Mouse (Mus musculus) forebrain, embryonic 14.5 days (tissue): Measurements from ENCODE around the gene Ifi209. TPM values are rescaled to one million over a fixed set of nuclear protein-coding genes. Genes with fewer than 3 reads are reported as not detected.
"Not testable (repeated sequence)": the region's sequence is repeated elsewhere in the genome, so short reads cannot be mapped to it uniquely, and the experiment has no call there.

Experiments used
- ATAC-seq: fragments of 200-750 bp; cut with Nextera tagmentation; 2 replicates; pipeline ENCODE4 v1.8.0; 2017; ENCODE audit warnings: mild to moderate bottlenecking, moderate library complexity
- DNase-seq: peaks from one replicate; pipeline ENCODE4 v3.0.0-alpha.2; 2015; ENCODE audit warnings: low spot score
- H3K27ac ChIP-seq: fragments of 300-500 bp; sonication (generic); 2 replicates; pipeline ENCODE4 v1.5.1; 2014; ENCODE audit warnings: low read depth, mild to moderate bottlenecking, control low read depth, low read length, moderate library complexity
- H3K27me3 ChIP-seq: fragments of 300-500 bp; sonication (generic); replicated peaks from 2 replicates; pipeline ENCODE4 v1.6.1; 2014; ENCODE audit warnings: low read length, control low read depth, mixed read lengths; ENCODE audit not compliant: control insufficient read depth, insufficient read depth
- H3K36me3 ChIP-seq: fragments of 300-500 bp; sonication (generic); 2 replicates; pipeline ENCODE4 v1.6.1; 2014; ENCODE audit warnings: low read length, control low read depth; ENCODE audit not compliant: control insufficient read depth, insufficient read depth
- H3K4me1 ChIP-seq: fragments of 300-500 bp; sonication (generic); 2 replicates; pipeline ENCODE4 v1.6.1; 2014; ENCODE audit warnings: antibody characterized with exemption, low read length, control low read depth; ENCODE audit not compliant: control insufficient read depth, insufficient read depth
- H3K4me2 ChIP-seq: fragments of 300-500 bp; sonication (generic); 2 replicates; pipeline ENCODE4 v1.6.1; 2014; ENCODE audit warnings: mild to moderate bottlenecking, control low read depth, low read length
- H3K4me3 ChIP-seq: fragments of 300-500 bp; sonication (generic); 2 replicates; pipeline ENCODE4 v1.5.1; 2014; ENCODE audit warnings: low read depth, low read length, control low read depth
- H3K9ac ChIP-seq: fragments of 300-500 bp; sonication (generic); 2 replicates; pipeline ENCODE4 v1.6.1; 2014; ENCODE audit warnings: mild to moderate bottlenecking, low read length, control low read depth, moderate library complexity
- H3K9me3 ChIP-seq: fragments of 300-500 bp; sonication (generic); replicated peaks from 2 replicates; pipeline ENCODE4 v1.6.1; 2016; ENCODE audit warnings: low read length, control low read depth, mixed read lengths; ENCODE audit not compliant: control insufficient read depth
- WGBS: fragments of 180-500 bp; shearing (Covaris S2); extraction: QIAGEN DNeasy Blood & Tissue Kit; methylation state at CpG from one replicate; pipeline ENCODE4 v1.1.7; 2014; 5-methylcytosine and 5-hydroxymethylcytosine counted together
- polyA plus RNA-seq: library from polyadenylated mRNA; unstranded; fragments of >200 nt; fragmentation: Nextera tagmentation; extraction: Ambion mirVana; gene quantifications from 2 replicates; pipeline ENCODE4 v1.2.1, GENCODE M21; 2014

The Ifi209 gene
- polyA plus RNA-seq, result 0.10 TPM in 1 of 2 replicates, not detected in the other

DNA sequence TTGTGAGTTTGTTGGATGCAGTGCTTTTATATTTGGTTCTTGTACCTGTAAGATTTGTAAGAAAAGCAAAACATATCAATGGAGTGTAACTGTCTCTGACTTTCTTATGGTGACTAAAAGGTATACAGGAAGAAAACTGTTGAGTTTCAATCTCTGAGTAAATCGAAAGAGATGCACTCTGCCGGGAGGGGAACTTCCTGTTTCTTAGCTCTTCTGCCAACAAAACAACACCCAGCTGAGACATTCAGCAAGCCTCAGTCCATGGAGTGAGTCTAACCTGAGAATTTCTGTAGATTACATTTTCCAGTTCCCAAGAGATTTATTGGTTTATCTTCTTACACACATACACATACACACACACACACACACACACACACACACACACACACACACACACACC lies at the start of gene Ifi209:
Gene Ifi209, plus strand, starts transcription at position 296 of the 400 bp plus-strand sequence.
- not testable (repeated sequence) for H3K4me2 ChIP-seq, H3K4me3 ChIP-seq, DNase-seq, H3K27me3 ChIP-seq, H3K9ac ChIP-seq, H3K27ac ChIP-seq, H3K36me3 ChIP-seq, H3K9me3 ChIP-seq, H3K4me1 ChIP-seq, ATAC-seq
- 91% methylated on average over 2 of the region's 2 CpGs for WGBS

- H3K9me3 ChIP-seq, H3K4me1 ChIP-seq, DNase-seq, H3K9ac ChIP-seq, H3K4me3 ChIP-seq, H3K4me2 ChIP-seq, H3K36me3 ChIP-seq, H3K27me3 ChIP-seq, H3K27ac ChIP-seq, ATAC-seq: not testable (repeated sequence)
- WGBS, result 90% methylated on average over 2 of the region's 2 CpGs
Observed at GRCm38 (mm10) chr1:173589698-173590097, 41.0 kb upstream of the Ifi209 start.

GRCm38 (mm10) chr1:173598838-173599494 lies 31.8 kb upstream of the Ifi209 start, which contains the start of gene Ifi213:
Ifi213 (minus strand) TSS chr1:173599274.
- not testable (repeated sequence) for H3K9ac ChIP-seq, H3K9me3 ChIP-seq, ATAC-seq, H3K36me3 ChIP-seq, H3K27ac ChIP-seq, H3K4me3 ChIP-seq, H3K4me2 ChIP-seq, H3K27me3 ChIP-seq, DNase-seq, H3K4me1 ChIP-seq
- WGBS, result 82% methylated on average over 3 of the region's 3 CpGs

GRCm38 (mm10) chr1:173610291-173610690 lies 20.4 kb upstream of the Ifi209 start:
- H3K36me3 ChIP-seq, H3K4me1 ChIP-seq, H3K4me2 ChIP-seq, H3K9ac ChIP-seq, H3K9me3 ChIP-seq, H3K27me3 ChIP-seq, H3K27ac ChIP-seq, H3K4me3 ChIP-seq, ATAC-seq: not testable (repeated sequence)
- peak; percentile 15 for DNase-seq
- WGBS, result 37% methylated on average over 3 of the region's 3 CpGs

- not testable (repeated sequence) for H3K4me2 ChIP-seq, H3K27me3 ChIP-seq, H3K4me1 ChIP-seq, DNase-seq, ATAC-seq, H3K4me3 ChIP-seq, H3K27ac ChIP-seq, H3K36me3 ChIP-seq, H3K9ac ChIP-seq, H3K9me3 ChIP-seq
- 81% methylated on average over 2 of the region's 2 CpGs for WGBS
Observed at GRCm38 (mm10) chr1:173622216-173622615, 8.5 kb upstream of the Ifi209 start.

DNA sequence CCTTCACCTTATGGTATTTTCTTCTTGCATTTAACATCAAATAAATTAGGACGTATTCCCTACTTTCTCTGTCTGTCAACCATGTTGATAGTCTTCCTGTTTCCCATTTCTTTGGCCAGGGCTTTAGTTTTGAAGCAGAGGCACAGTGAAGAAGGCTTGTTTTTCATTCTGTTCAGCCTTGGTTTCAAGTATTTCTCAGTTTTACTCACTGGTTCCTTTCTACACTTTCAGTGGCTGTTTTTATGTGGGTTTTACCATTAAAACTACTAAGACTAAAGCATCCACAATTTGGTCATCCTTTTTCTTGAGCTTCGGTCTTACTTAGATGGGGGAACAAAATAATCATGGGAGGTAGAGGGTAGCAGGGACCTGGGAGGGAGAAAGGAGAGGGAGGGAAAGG lies 6.7 kb upstream of the Ifi209 start:
- Histone ChIP-seq H3K4me1 (no peaks in the 10 kb centered on the region), H3K9me3 (no peaks in the 10 kb centered on the region), H3K27me3 (no peaks in the 10 kb centered on the region), H3K4me3 (no peak overlapping the region), H3K27ac (no peak overlapping the region), H3K4me2 (no peak overlapping the region), H3K9ac (no peak overlapping the region), H3K36me3 (no peaks in the 10 kb centered on the region)
- WGBS, result 93% methylated on average over 2 of the region's 2 CpGs
- DNase-seq, result no peak
- ATAC-seq, result no peak

DNA sequence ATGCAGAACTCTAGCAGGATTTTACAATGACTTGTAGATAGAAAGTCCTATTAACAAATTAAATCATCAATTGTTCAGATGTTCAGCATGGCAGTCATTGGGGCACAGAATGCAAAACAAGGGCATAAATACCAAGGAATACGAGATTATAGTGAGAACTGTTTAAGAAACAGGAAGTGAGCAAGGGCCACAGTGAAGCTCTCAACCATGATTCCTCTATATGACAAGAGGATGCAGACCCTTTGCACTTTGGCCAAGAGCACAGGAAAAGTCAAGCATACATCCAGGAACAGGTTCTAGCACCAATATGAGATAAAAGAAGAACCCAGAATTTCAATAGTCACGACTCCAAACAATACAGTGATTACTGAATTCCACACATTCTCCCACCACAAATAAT lies 4.0 kb upstream of the Ifi209 start:
- no peak for ATAC-seq
- H3K36me3 ChIP-seq, result no peaks in the 10 kb centered on the region
- DNase-seq, result no peak
- no peak overlapping the region for H3K4me2 ChIP-seq
- H3K27me3 ChIP-seq, result no peaks in the 10 kb centered on the region
- H3K4me1 ChIP-seq, result no peaks in the 10 kb centered on the region
- H3K27ac ChIP-seq, result no peak overlapping the region
- H3K4me3 ChIP-seq, result no peak overlapping the region
- WGBS, result 85% methylated on average over 2 of the region's 2 CpGs
- H3K9me3 ChIP-seq, result no peaks in the 10 kb centered on the region
- no peak overlapping the region for H3K9ac ChIP-seq

DNA sequence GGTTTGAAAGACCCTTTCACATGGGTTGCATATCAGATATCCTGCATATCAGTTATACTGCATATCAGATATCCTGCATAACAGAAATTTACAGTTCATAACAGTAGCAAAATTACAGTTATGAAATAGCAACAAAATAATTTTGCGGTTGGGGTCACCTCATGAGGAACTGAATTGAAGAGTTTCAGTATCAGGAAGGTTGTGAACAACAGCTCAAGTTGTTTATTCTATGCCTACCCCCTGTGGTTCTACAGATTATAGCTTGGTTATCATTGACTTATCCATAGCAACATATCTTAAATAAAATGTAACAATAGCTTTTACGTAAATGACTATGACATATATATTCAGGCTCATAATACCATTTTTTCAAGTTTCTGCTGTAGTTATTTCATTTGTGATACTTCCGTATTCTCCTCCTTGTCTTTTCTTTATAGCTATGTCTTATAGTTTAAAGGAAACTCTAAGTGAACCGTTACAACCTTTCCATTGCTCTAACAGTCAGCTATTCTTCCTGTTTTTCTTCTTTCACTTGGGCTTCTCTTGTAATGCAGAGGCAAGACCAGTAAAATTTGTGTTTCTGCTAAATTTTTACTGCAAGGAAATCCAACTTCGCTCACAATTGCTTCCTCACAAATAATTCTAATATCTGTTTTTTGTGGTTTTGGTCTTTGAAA lies 3.4 kb downstream of the Ifi209 start:
- ATAC-seq (no peak), DNase-seq (no peak)
- WGBS, result 86% methylated on average over 5 of the region's 5 CpGs
- Histone ChIP-seq H3K9ac (no peak overlapping the region), H3K36me3 (no peaks in the 10 kb centered on the region), H3K4me1 (no peaks in the 10 kb centered on the region), H3K27ac (no peak overlapping the region), H3K27me3 (no peaks in the 10 kb centered on the region), H3K4me2 (no peak overlapping the region), H3K9me3 (no peaks in the 10 kb centered on the region), H3K4me3 (no peak overlapping the region)

- H3K4me1 ChIP-seq, result no peaks in the 10 kb centered on the region
- no peak overlapping the region for H3K4me3 ChIP-seq
- DNase-seq, result no peak
- H3K27ac ChIP-seq, result no peak overlapping the region
- no peak overlapping the region for H3K4me2 ChIP-seq
- H3K36me3 ChIP-seq, result no peaks in the 10 kb centered on the region
- no peak for ATAC-seq
- H3K9ac ChIP-seq, result no peak overlapping the region
- 78% methylated on average over 2 of the region's 2 CpGs for WGBS
- no peaks in the 10 kb centered on the region for H3K9me3 ChIP-seq
- no peaks in the 10 kb centered on the region for H3K27me3 ChIP-seq
Observed at GRCm38 (mm10) chr1:173645393-173645792, 14.7 kb downstream of the Ifi209 start.
